16 mouse cellular contexts compared by ENCODE assay signal in the genomic region with DNA sequence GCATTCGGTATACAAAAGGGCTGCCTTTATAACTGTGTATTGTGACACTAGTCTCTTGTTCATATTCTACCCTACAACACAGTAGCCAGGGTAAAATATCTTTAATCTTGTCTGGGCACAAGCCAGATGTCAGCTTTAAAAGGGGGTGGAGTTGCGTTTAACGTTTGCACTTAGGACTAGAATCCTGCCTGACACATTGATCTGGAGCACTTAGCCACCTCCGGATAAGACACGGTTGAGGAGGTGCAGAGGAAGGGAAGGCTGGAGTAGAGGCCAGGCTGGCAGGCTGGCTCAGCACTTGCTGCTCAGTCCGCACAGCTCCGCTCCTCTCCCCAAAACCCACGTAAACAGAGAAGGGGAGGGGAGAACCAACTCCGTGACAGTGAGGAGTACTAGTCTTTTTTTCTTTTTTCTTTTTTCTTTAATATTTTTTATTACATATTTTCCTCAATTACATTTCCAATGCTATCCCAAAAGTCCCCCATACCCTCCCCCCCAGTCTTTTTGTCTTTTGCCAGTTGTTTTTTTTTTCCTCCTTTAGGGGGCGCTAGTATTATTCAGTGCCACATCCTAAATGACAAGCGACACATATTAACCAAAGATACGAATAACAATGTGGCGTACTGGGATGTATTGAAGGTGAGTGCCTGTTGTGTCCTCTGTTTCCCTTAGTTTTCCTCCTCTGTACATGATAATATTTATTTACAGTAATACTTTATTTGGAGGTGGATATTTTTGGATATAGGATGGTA. TPM values are rescaled to one million over a fixed set of nuclear protein-coding genes. Genes with fewer than 3 reads are reported as not detected.
DNase-seq lines count a peak whose midpoint lies in the region; ATAC-seq and TF ChIP-seq lines count a peak whose summit lies in the region.
"Had no signal": no experiment of that assay in that cellular context is flagged by ENCODE, and none has a peak within 500 bp of the region (broad histone marks: within the 10 kb centered on the region; RNA-seq: fewer than 3 reads in every experiment).

No protein-coding gene starts in this region.

- ATAC-seq in forebrain, embryonic 14.5 days, result no peak
- no peak for ATAC-seq in forebrain, embryonic 13.5 days

- H3K4me2 ChIP-seq in forebrain, embryonic 14.5 days (ENCODE audit: low read length), result no peak overlapping the region
- H3K4me2 ChIP-seq in forebrain, embryonic 13.5 days, result no peak overlapping the region
- H3K4me2 ChIP-seq: embryonic facial prominence, embryonic 15.5 days; kidney, embryonic 15.5 days; limb, embryonic 13.5 days had no signal

- no peaks in the 10 kb centered on the region for H3K79me2 ChIP-seq in liver, adult 2 months (ENCODE audit: control insufficient read depth, insufficient read depth, low read length)
- H3K79me2 ChIP-seq in MEL (ENCODE audit: control insufficient read depth, insufficient read depth, low read length, poor library complexity), result no peaks in the 10 kb centered on the region

- DNase-seq in forebrain, embryonic 14.5 days (ENCODE audit: low spot score), result peak; percentile 48
- DNase-seq in liver, adult 2 months (ENCODE audit: extremely low read depth, low read depth, low spot score), result peak; percentile 12
- DNase-seq in liver, result no peak
- DNase-seq in MEL (ENCODE audit: low read depth, low spot score), result peak; percentile 42
- peak; percentile 40 for DNase-seq in retina, embryonic 14.5 days (ENCODE audit: low spot score)
- no peak for DNase-seq in ovary, adult 18-20 months (ENCODE audit: low spot score)
- DNase-seq in urinary bladder, postnatal 14 days (ENCODE audit: low spot score), result no peak
- DNase-seq: cerebellum, adult 9-11 months; heart, postnatal 4 days; layer of hippocampus, adult 9-11 months; lung, postnatal 36 days; thymus, postnatal 14 days had no signal

- no peak overlapping the region for H3K4me3 ChIP-seq in forebrain, embryonic 14.5 days (ENCODE audit: low read depth, low read length)
- H3K4me3 ChIP-seq in forebrain, embryonic 13.5 days, result no peak overlapping the region
- H3K4me3 ChIP-seq in liver, adult 2 months (ENCODE audit: insufficient read depth, low read depth, low read length), result no peak overlapping the region
- no peak overlapping the region for H3K4me3 ChIP-seq in MEL (ENCODE audit: control insufficient read depth in 1 of 2, insufficient read depth in 1 of 2, low read depth in 2 of 2, low read length in 2 of 2)
- H3K4me3 ChIP-seq: embryonic facial prominence, embryonic 15.5 days; kidney, embryonic 15.5 days; limb, embryonic 13.5 days had no signal

- no peaks in the 10 kb centered on the region for H3K4me1 ChIP-seq in forebrain, embryonic 14.5 days (ENCODE audit: control insufficient read depth, insufficient read depth, low read length)
- H3K4me1 ChIP-seq in forebrain, embryonic 13.5 days, result no peaks in the 10 kb centered on the region
- H3K4me1 ChIP-seq in liver, adult 2 months (ENCODE audit: control insufficient read depth, insufficient read depth, low read length), result no peaks in the 10 kb centered on the region
- H3K4me1 ChIP-seq in MEL (ENCODE audit: control insufficient read depth in 1 of 2, insufficient read depth in 2 of 2, low read length in 2 of 2), result no peaks in the 10 kb centered on the region
- H3K4me1 ChIP-seq: embryonic facial prominence, embryonic 15.5 days; limb, embryonic 13.5 days had no signal

- H3K9me3 ChIP-seq in forebrain, embryonic 14.5 days (replicated peaks; ENCODE audit: control insufficient read depth, low read length), result no peaks in the 10 kb centered on the region
- H3K9me3 ChIP-seq in forebrain, embryonic 13.5 days (replicated peaks), result no peaks in the 10 kb centered on the region
- H3K9me3 ChIP-seq in MEL (replicated peaks; ENCODE audit: insufficient read depth, low read length), result no peaks in the 10 kb centered on the region
- H3K9me3 ChIP-seq: embryonic facial prominence, embryonic 15.5 days; kidney, embryonic 15.5 days; limb, embryonic 13.5 days had no signal

- 73% methylated on average over 13 of the region's 13 CpGs for WGBS in forebrain, embryonic 14.5 days
- WGBS in forebrain, embryonic 13.5 days, result 76% methylated on average over 13 of the region's 13 CpGs
- WGBS in liver, adult 2 months, result 76% methylated on average over 13 of the region's 13 CpGs

- H3K36me3 ChIP-seq in forebrain, embryonic 14.5 days (ENCODE audit: control insufficient read depth, insufficient read depth, low read length), result peaks cover 98% of the 10 kb centered on the region
- peaks cover 92% of the 10 kb centered on the region for H3K36me3 ChIP-seq in forebrain, embryonic 13.5 days (ENCODE audit: poor library complexity, severe bottlenecking)
- H3K36me3 ChIP-seq in liver, adult 2 months (ENCODE audit: control insufficient read depth, insufficient read depth, low read length), result peaks cover 65% of the 10 kb centered on the region
- H3K36me3 ChIP-seq in MEL (ENCODE audit: control insufficient read depth in 1 of 2, insufficient read depth in 2 of 2, low read length in 2 of 2), result peaks cover 0 to 10% of the 10 kb centered on the region in 2 experiments; a peak in 2 of 4 replicates

- H3K27me3 ChIP-seq in forebrain, embryonic 14.5 days (replicated peaks; ENCODE audit: control insufficient read depth, insufficient read depth, low read length), result no peaks in the 10 kb centered on the region
- H3K27me3 ChIP-seq in forebrain, embryonic 13.5 days, result no peaks in the 10 kb centered on the region
- H3K27me3 ChIP-seq in liver, adult 2 months (ENCODE audit: control insufficient read depth, insufficient read depth, low read length), result no peaks in the 10 kb centered on the region
- no peaks in the 10 kb centered on the region for H3K27me3 ChIP-seq in MEL (ENCODE audit: control insufficient read depth in 1 of 2, insufficient read depth in 2 of 2, low read length in 2 of 2)
- H3K27me3 ChIP-seq: embryonic facial prominence, embryonic 15.5 days; kidney, embryonic 15.5 days; limb, embryonic 13.5 days had no signal

- 0 out of 2 replicates have a peak, but pooled peaks have one; percentile 8 for TF ChIP-seq CTCF in liver, adult 2 months (IDR thresholded peaks at IDR 0.05; ENCODE audit: low read depth, low read length)
- peak in 1 of 3 experiments; percentile 47; a peak in 2 of 6 replicates for TF ChIP-seq CTCF in MEL (IDR thresholded peaks at IDR 0.05 in 2 of 3, conservative IDR thresholded peaks at IDR 0.05 in 1 of 3; ENCODE audit: control insufficient read depth in 1 of 3, insufficient read depth in 1 of 3, low read depth in 2 of 3, low read length in 3 of 3, poor library complexity in 1 of 3, severe bottlenecking in 1 of 3)

- peak; percentile 22 for TF ChIP-seq RAD21 in MEL (IDR thresholded peaks at IDR 0.05; ENCODE audit: low read depth, low read length)

- no peak overlapping the region for H3K9ac ChIP-seq in forebrain, embryonic 14.5 days (ENCODE audit: low read length)
- H3K9ac ChIP-seq in forebrain, embryonic 13.5 days, result no peak overlapping the region
- no peak overlapping the region for H3K9ac ChIP-seq in liver, adult 2 months (ENCODE audit: low read depth, low read length)
- no peak overlapping the region for H3K9ac ChIP-seq in MEL (ENCODE audit: control insufficient read depth, low read depth, low read length, poor library complexity, severe bottlenecking)
- H3K9ac ChIP-seq: embryonic facial prominence, embryonic 15.5 days; kidney, embryonic 15.5 days; limb, embryonic 13.5 days had no signal

- no peak for TF ChIP-seq EP300 in MEL (IDR thresholded peaks at IDR 0.05; ENCODE audit: low read depth in 1 of 2, low read length in 2 of 2)

- no peak for TF ChIP-seq POLR2A in liver, adult 2 months (IDR thresholded peaks at IDR 0.05; ENCODE audit: extremely low read depth, insufficient read depth, low read length)
- TF ChIP-seq POLR2A in MEL (IDR thresholded peaks at IDR 0.05; ENCODE audit: control insufficient read depth in 1 of 2, insufficient read depth in 1 of 2, low read depth in 1 of 2, low read length in 2 of 2, poor library complexity in 1 of 2), result no peak

- no peak overlapping the region for H3K27ac ChIP-seq in forebrain, embryonic 14.5 days (ENCODE audit: low read depth, low read length)
- no peak overlapping the region for H3K27ac ChIP-seq in forebrain, embryonic 13.5 days
- no peak overlapping the region for H3K27ac ChIP-seq in liver, adult 2 months (replicated peaks; ENCODE audit: insufficient read depth, low read depth, low read length)
- H3K27ac ChIP-seq in MEL (ENCODE audit: control insufficient read depth, low read depth, low read length), result no peak overlapping the region
- H3K27ac ChIP-seq: embryonic facial prominence, embryonic 15.5 days; kidney, embryonic 15.5 days; limb, embryonic 13.5 days had no signal

TF ChIP-seq in MEL, 35 proteins besides CTCF, POLR2A, EP300 and RAD21 (continues in another document):
- TF ChIP-seq MYC (IDR thresholded peaks at IDR 0.05; ENCODE audit: low read depth, low read length) (no peak), CHD1 (IDR thresholded peaks at IDR 0.05; ENCODE audit: low read depth, low read length) (no peak), TBP (IDR thresholded peaks at IDR 0.05; ENCODE audit: low read depth, low read length) (no peak)

RNA-seq across cellular contexts. Expression of a gene that starts 18.6 kb away (rescaled TPM):
- 77.3 TPM in 2 replicates for polyA plus RNA-seq in forebrain, embryonic 14.5 days (2014; fragmentation: Nextera tagmentation; extraction: Ambion mirVana)
- polyA plus RNA-seq in forebrain, embryonic 13.5 days (2015; fragmentation: Nextera tagmentation; extraction: Ambion mirVana), result 67.7 and 76.8 TPM in 2 replicates
- total RNA-seq in liver, adult 2 months (2014; rRNA removed), result 23.3 and 24.5 TPM in 2 replicates
- 12.5 and 13.3 TPM in 2 replicates for polyA plus RNA-seq in liver, adult 2 months (2012; rRNA removed)
- 31.0 and 34.1 TPM in 2 replicates for total RNA-seq in MEL (2012; rRNA removed)
- 10 to 100 TPM in 1 of 2 experiments, not detected in 1; 40.5 TPM for polyA plus RNA-seq in MEL (2012; ENCODE audit: insufficient read depth in 1 of 2, insufficient read length in 2 of 2, low read depth in 1 of 2, low replicate concordance in 2 of 2, missing spikeins in 1 of 2)

RNA-seq across cellular contexts. Expression of a gene that starts 24.1 kb away (rescaled TPM):
- 23.7 and 34.1 TPM in 2 replicates for polyA plus RNA-seq in forebrain, embryonic 14.5 days (2014; fragmentation: Nextera tagmentation; extraction: Ambion mirVana)
- polyA plus RNA-seq in forebrain, embryonic 13.5 days (2015; fragmentation: Nextera tagmentation; extraction: Ambion mirVana), result 20.0 and 22.9 TPM in 2 replicates
- 10.9 and 11.5 TPM in 2 replicates for total RNA-seq in liver, adult 2 months (2014; rRNA removed)
- 18.1 and 20.7 TPM in 2 replicates for polyA plus RNA-seq in liver, adult 2 months (2012; rRNA removed)
- total RNA-seq in MEL (2012; rRNA removed), result 15.8 and 18.3 TPM in 2 replicates
- polyA plus RNA-seq in MEL (2012; ENCODE audit: insufficient read depth in 1 of 2, insufficient read length in 2 of 2, low read depth in 1 of 2, low replicate concordance in 2 of 2, missing spikeins in 1 of 2), result 10 to 100 TPM in 1 of 2 experiments, not detected in 1; 21.9 TPM

RNA-seq across cellular contexts. Expression of a gene that starts 24.1 kb away (rescaled TPM):
- polyA plus RNA-seq in forebrain, embryonic 14.5 days (2014; fragmentation: Nextera tagmentation; extraction: Ambion mirVana), result 0.29 and 0.74 TPM in 2 replicates
- polyA plus RNA-seq in forebrain, embryonic 13.5 days (2015; fragmentation: Nextera tagmentation; extraction: Ambion mirVana), result 0.32 and 0.54 TPM in 2 replicates
- 0.07 TPM in 1 of 2 replicates, not detected in the other for total RNA-seq in liver, adult 2 months (2014; rRNA removed)
- not detected in 2 replicates for polyA plus RNA-seq in liver, adult 2 months (2012; rRNA removed)
- not detected in 2 replicates for total RNA-seq in MEL (2012; rRNA removed)
- polyA plus RNA-seq in MEL (2012; ENCODE audit: insufficient read depth in 1 of 2, insufficient read length in 2 of 2, low read depth in 1 of 2, low replicate concordance in 2 of 2, missing spikeins in 1 of 2), result under 1 TPM in 1 of 2 experiments, not detected in 1; 0.01 TPM

Comparison
In these comparisons a context has a peak if more than half of its experiments do, and no peak if none do; other contexts are left out.
1. DNase-seq: peak in forebrain, embryonic 14.5 days (single experiment), liver, adult 2 months (single experiment), MEL (single experiment) and retina, embryonic 14.5 days (single experiment); none in liver (single experiment), ovary, adult 18-20 months (single experiment) and urinary bladder, postnatal 14 days (single experiment).